Mouse (Mus musculus): ENCODE results near the gene Plekhj1.

GRCm38 (mm10) chr10:80845732-80846131 is 47.3 kb upstream of the Plekhj1 start:
- TF ChIP-seq CTCF (IDR thresholded peaks at IDR 0.05; ENCODE audit: borderline replicate concordance, insufficient read depth, low read length) (no peak), POLR2A (IDR thresholded peaks at IDR 0.05; ENCODE audit: low read depth, low read length) (no peak)

Measured in embryonic fibroblast, embryonic 13.5 days (primary cell).